Mouse (Mus musculus) midbrain, embryonic 16.5 days (tissue): ENCODE measurements around the gene A930033H14Rik. TPM values are rescaled to one million over a fixed set of nuclear protein-coding genes. Genes with fewer than 3 reads are reported as not detected.

ENCODE experiments used
- polyA plus RNA-seq: library from polyadenylated mRNA; unstranded; fragments of >200 nt; fragmentation: Nextera tagmentation; extraction: Ambion mirVana; gene quantifications from 2 replicates; pipeline ENCODE4 v1.2.1, GENCODE M21; 2015

The A930033H14Rik gene
- polyA plus RNA-seq, 1 experiment from 2014 or later = 1.5 TPM

Other genes with a start within 250 kb of the A930033H14Rik start
- 16.9 TPM in 2 replicates for gene Rhobtb1, start 61.7 kb downstream of the A930033H14Rik start, polyA plus RNA-seq
- 31.9 and 49.3 TPM in 2 replicates for gene Cdk1, start 139.8 kb upstream of the A930033H14Rik start, polyA plus RNA-seq
- 86.7 and 102 TPM in 2 replicates for gene Ank3, start 185.7 kb upstream of the A930033H14Rik start, polyA plus RNA-seq